Mouse (Mus musculus) forebrain, postnatal 0 days (tissue): ENCODE results near the gene Kcnk10. TPM values are rescaled to one million over a fixed set of nuclear protein-coding genes. Genes with fewer than 3 reads are reported as not detected.
A peak's percentile ranks its signal among the peaks of the same experiment; 100 is the strongest.

Experiments
- ATAC-seq: fragments of 200-750 bp; cut with Nextera tagmentation; 2 replicates; pipeline ENCODE4 v1.8.0; 2017; ENCODE audit warnings: mild to moderate bottlenecking, moderate library complexity
- DNase-seq: peaks from one replicate; pipeline ENCODE4 v3.0.0-alpha.2; 2015
- H3K27ac ChIP-seq: fragments of 300-500 bp; sonication (generic); 2 replicates; pipeline ENCODE4 v1.5.1; 2014; ENCODE audit warnings: low read depth, mild to moderate bottlenecking, antibody characterized with exemption, low read length, moderate library complexity, mixed read lengths
- H3K27me3 ChIP-seq: fragments of 300-500 bp; sonication (generic); 2 replicates; pipeline ENCODE4 v1.6.1; 2014; ENCODE audit warnings: mild to moderate bottlenecking, low read length, mixed read lengths; ENCODE audit not compliant: insufficient read depth
- H3K36me3 ChIP-seq: fragments of 300-500 bp; sonication (generic); 2 replicates; pipeline ENCODE4 v1.6.1; 2014; ENCODE audit warnings: mild to moderate bottlenecking, moderate library complexity; ENCODE audit not compliant: insufficient read depth
- H3K4me1 ChIP-seq: fragments of 300-500 bp; sonication (generic); 2 replicates; pipeline ENCODE4 v1.6.1; 2014; ENCODE audit warnings: antibody characterized with exemption; ENCODE audit not compliant: insufficient read depth
- H3K4me2 ChIP-seq: fragments of 300-500 bp; sonication (generic); 2 replicates; pipeline ENCODE4 v1.6.1; 2014; ENCODE audit warnings: low read depth, mild to moderate bottlenecking, moderate library complexity
- H3K4me3 ChIP-seq: fragments of 300-500 bp; sonication (generic); 2 replicates; pipeline ENCODE4 v1.5.1; 2014; ENCODE audit warnings: low read depth, low read length, mixed read lengths
- H3K9ac ChIP-seq: fragments of 300-500 bp; sonication (generic); 2 replicates; pipeline ENCODE4 v1.6.1; 2014; ENCODE audit warnings: mild to moderate bottlenecking
- H3K9me3 ChIP-seq: fragments of 300-500 bp; sonication (generic); 2 replicates; pipeline ENCODE4 v1.6.1; 2016; ENCODE audit warnings: low read length
- CTCF ChIP-seq: sonication (generic); IDR thresholded peaks from 2 replicates; pipeline ENCODE4 v1.5.1; 2016; ENCODE audit warnings: antibody characterized with exemption, control low read depth, low read depth
- WGBS: fragments of 180-500 bp; shearing (Covaris S2); extraction: QIAGEN DNeasy Blood & Tissue Kit; methylation state at CpG from one replicate; pipeline ENCODE4 v1.1.7; 2014; 5-methylcytosine and 5-hydroxymethylcytosine counted together
- polyA plus RNA-seq: library from polyadenylated mRNA; unstranded; fragments of >200 nt; fragmentation: Nextera tagmentation; extraction: Ambion mirVana; gene quantifications from 2 replicates; pipeline ENCODE4 v1.2.1, GENCODE M21; 2015
- total RNA-seq: library from RNA; depleted of rRNA; stranded (reverse); fragments of >200 nt; gene quantifications from 2 replicates; pipeline ENCODE4 v1.2.3, GENCODE M21; 2014

The Kcnk10 gene
- total and polyA plus RNA-seq, 2 experiments from 2014 or later = 40.9 to 59.7 TPM

GRCm38 (mm10) chr12:98557013-98557677 lies 21.0 kb downstream of the Kcnk10 start:
- 82% methylated on average over 7 of the region's 7 CpGs for WGBS
- ATAC-seq = no peak
- no peaks in the 10 kb centered on the region for H3K9me3 ChIP-seq

GRCm38 (mm10) chr12:98549981-98550380 lies 28.1 kb downstream of the Kcnk10 start:
- ATAC-seq = no peak
- Histone ChIP-seq H3K27me3 (no peaks in the 10 kb centered on the region), H3K4me1 (0 out of 2 replicates have a peak, but pooled peaks cover 9% of the 10 kb centered on the region), H3K36me3 (no peaks in the 10 kb centered on the region), H3K27ac (no peak overlapping the region; the same call in 1 of the 2 replicates), H3K4me2 (no peak overlapping the region), H3K9me3 (no peaks in the 10 kb centered on the region), H3K9ac (no peak overlapping the region), H3K4me3 (no peak overlapping the region)
- whole genome bisulfite sequencing = 92% methylated on average over 6 of the region's 6 CpGs
- no peak for TF ChIP-seq CTCF
- DNase-seq = no peak

More at GRCm38 (mm10) chr12:98557013-98557677, 21.0 kb downstream of the Kcnk10 start:
- no peak overlapping the region for H3K27ac ChIP-seq
- DNase-seq = no peak
- no peak overlapping the region for H3K4me2 ChIP-seq
- 0 out of 2 replicates have a peak, but pooled peaks cover 3% of the 10 kb centered on the region for H3K4me1 ChIP-seq
- TF ChIP-seq CTCF = no peak
- H3K36me3 ChIP-seq = no peaks in the 10 kb centered on the region
- no peak overlapping the region for H3K4me3 ChIP-seq
- H3K27me3 ChIP-seq = no peaks in the 10 kb centered on the region
- no peak overlapping the region for H3K9ac ChIP-seq

- Histone ChIP-seq H3K27me3 (no peaks in the 10 kb centered on the region), H3K4me1 (0 out of 2 replicates have a peak, but pooled peaks cover 9% of the 10 kb centered on the region), H3K9me3 (no peaks in the 10 kb centered on the region), H3K27ac (no peak overlapping the region), H3K4me2 (no peak overlapping the region), H3K9ac (no peak overlapping the region), H3K36me3 (no peaks in the 10 kb centered on the region), H3K4me3 (no peak overlapping the region)
- 78% methylated on average over 9 of the region's 9 CpGs for WGBS
- ATAC-seq = no peak
- DNase-seq = no peak
- TF ChIP-seq CTCF = no peak
Measured at GRCm38 (mm10) chr12:98548141-98548540, 30.0 kb downstream of the Kcnk10 start.

GRCm38 (mm10) chr12:98545875-98546274 lies 32.2 kb downstream of the Kcnk10 start:
- TF ChIP-seq CTCF = no peak
- Histone ChIP-seq H3K4me2 (no peak overlapping the region), H3K4me1 (0 out of 2 replicates have a peak, but pooled peaks cover 9% of the 10 kb centered on the region), H3K27ac (peak overlapping the region; percentile 31), H3K9me3 (no peaks in the 10 kb centered on the region), H3K4me3 (no peak overlapping the region), H3K36me3 (no peaks in the 10 kb centered on the region), H3K27me3 (no peaks in the 10 kb centered on the region), H3K9ac (no peak overlapping the region)
- DNase-seq (no peak), ATAC-seq (no peak)
- WGBS = 54% methylated on average over 2 of the region's 2 CpGs

- Histone ChIP-seq H3K36me3 (0 out of 2 replicates have a peak, but pooled peaks cover 3% of the 10 kb centered on the region), H3K4me1 (0 out of 2 replicates have a peak, but pooled peaks cover 9% of the 10 kb centered on the region), H3K9ac (no peak overlapping the region), H3K4me3 (no peak overlapping the region), H3K27me3 (no peaks in the 10 kb centered on the region), H3K27ac (peak overlapping the region; percentile 31), H3K9me3 (no peaks in the 10 kb centered on the region), H3K4me2 (no peak overlapping the region)
- DNase-seq (peak; percentile 81), ATAC-seq (peak; percentile 87)
- WGBS = 18% methylated on average over 4 of the region's 4 CpGs
- no peak for TF ChIP-seq CTCF
Measured at GRCm38 (mm10) chr12:98545251-98545560, 32.9 kb downstream of the Kcnk10 start.

- TF ChIP-seq CTCF = no peak
- DNase-seq (peak; percentile 44), ATAC-seq (peak; percentile 44)
- Histone ChIP-seq H3K27me3 (no peaks in the 10 kb centered on the region), H3K9me3 (no peaks in the 10 kb centered on the region), H3K4me2 (no peak overlapping the region), H3K4me1 (0 out of 2 replicates have a peak, but pooled peaks cover 9% of the 10 kb centered on the region), H3K9ac (no peak overlapping the region), H3K27ac (peak overlapping the region; percentile 31; the same call in 1 of the 2 replicates), H3K36me3 (0 out of 2 replicates have a peak, but pooled peaks cover 3% of the 10 kb centered on the region), H3K4me3 (no peak overlapping the region)
- WGBS = 66% methylated on average over 9 of the region's 9 CpGs
Measured at GRCm38 (mm10) chr12:98544545-98545250, 33.4 kb downstream of the Kcnk10 start.

- DNase-seq = no peak
- Histone ChIP-seq H3K27me3 (no peaks in the 10 kb centered on the region), H3K36me3 (0 out of 2 replicates have a peak, but pooled peaks cover 3% of the 10 kb centered on the region), H3K4me3 (no peak overlapping the region), H3K9me3 (no peaks in the 10 kb centered on the region), H3K27ac (no peak overlapping the region), H3K4me1 (0 out of 2 replicates have a peak, but pooled peaks cover 3% of the 10 kb centered on the region), H3K9ac (no peak overlapping the region), H3K4me2 (no peak overlapping the region)
- WGBS = 65% methylated on average over 5 of the region's 5 CpGs
- ATAC-seq = no peak
- TF ChIP-seq CTCF = no peak
Measured at GRCm38 (mm10) chr12:98536760-98537159, 41.4 kb downstream of the Kcnk10 start.
